Mouse (Mus musculus) natural killer cell, adult 2 months (primary cell): ENCODE measurements at regions not wholly inside any gene's neighbourhood (a gene's known extent, or its start where the extent isn't known, plus 50 kb on each side); places are given as distances from the start of the nearest gene placed in this dataset.

Source experiments
- DNase-seq, 2 experiments: peaks; one replicate each; pipeline ENCODE4 v3.0.0; 2022; ENCODE audit warnings: low spot score in 2 of 2

- DNase-seq: peak; percentile 39 to 63
Measured at GRCm38 (mm10) chr1:144085530-144086520, 81.9 kb upstream of the Rgs2 start.

GRCm38 (mm10) chr1:144078972-144079371, 75.0 kb upstream of the Rgs2 start:
- no peak for DNase-seq

DNA sequence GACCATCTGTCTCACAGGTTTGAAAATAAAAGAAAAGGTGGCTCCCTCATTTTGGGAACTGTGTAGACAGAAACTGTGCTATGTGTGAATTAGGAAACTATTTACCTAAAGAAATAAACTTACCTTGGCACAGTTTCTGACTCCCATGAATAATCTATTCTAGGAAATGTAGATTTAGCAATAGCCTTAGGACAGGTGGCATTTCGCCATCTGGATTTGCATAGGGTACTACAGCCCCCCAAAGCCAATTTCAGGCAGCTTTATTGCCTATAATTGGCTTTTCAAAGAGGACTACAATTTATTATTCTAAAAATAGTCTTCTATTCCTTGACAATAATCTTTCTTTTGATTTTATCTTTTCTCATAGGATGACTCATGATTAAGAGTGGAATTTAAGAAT, 74.5 kb upstream of the Rgs2 start:
- DNase-seq: no peak

DNA sequence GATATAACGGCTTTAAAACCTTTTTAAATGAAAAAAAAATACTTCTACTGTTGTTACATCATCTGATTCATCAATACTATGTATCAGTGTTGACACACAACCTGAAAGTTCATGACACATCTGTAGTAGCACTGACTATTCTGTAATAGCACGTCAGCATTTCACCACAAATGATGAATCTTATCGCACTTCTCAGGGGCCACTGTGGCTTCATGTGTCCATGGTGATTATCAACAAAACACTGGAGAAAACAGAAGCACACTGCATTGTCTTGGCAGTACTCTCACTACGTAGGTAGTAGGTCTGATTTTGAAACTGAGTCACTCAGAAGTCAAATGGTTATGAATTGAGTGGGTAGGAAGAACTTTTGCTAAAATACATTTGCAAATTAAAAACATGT, 72.0 kb upstream of the Rgs2 start:
- DNase-seq: peak in 1 of 2 experiments; percentile 28

GRCm38 (mm10) chr1:144061283-144061682, 57.3 kb upstream of the Rgs2 start:
- DNase-seq: no peak

DNA sequence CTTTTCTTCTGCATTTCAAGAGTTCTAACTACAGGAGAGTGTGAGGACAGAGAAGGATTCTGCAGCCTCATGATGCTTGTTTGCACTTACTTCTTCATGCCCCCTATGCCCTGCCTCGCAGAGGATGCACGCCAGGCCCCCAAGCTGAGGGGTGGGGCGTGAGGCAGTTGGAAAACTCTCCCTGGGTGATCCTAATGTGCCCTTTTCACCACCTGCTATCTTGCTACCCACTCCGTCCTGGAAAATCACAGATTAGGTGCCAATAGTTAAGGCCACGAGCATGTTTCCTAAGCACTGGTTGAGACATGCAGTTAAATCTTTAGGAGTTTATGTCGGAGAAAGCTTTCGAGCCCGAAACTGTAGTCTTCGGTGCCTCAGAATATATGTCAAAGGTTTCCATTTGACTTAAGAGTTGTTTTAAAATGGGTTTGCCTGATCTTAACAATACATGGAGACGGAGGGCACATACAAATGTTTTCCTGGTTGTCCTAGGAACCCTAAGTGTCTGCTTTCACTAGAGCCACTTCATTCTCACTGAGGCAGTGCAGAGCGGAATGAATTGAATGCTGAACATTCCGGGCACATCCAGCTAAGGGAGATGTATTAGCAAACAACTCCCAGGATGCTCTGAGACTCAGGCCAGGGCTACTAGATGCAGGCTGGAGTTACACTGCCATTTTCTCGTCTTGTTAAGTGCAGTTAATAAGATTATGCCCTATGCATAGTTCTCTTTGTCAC, 51.7 kb upstream of the Rgs2 start:
- DNase-seq: no peak
